Mouse (Mus musculus) gastrocnemius, postnatal 10 days (tissue): ENCODE results near the gene Foxj1. TPM values are rescaled to one million over a fixed set of nuclear protein-coding genes. Genes with fewer than 3 reads are reported as not detected.
"Not testable (repeated sequence)": the region's sequence is repeated elsewhere in the genome, so short reads cannot be mapped to it uniquely, and the experiment has no call there.

Source experiments
- DNase-seq: peaks from one replicate; pipeline ENCODE4 v3.0.0; 2021; ENCODE audit warnings: mixed read lengths
- long read RNA-seq, 2 experiments: library from polyadenylated mRNA; stranded (forward); transcript quantifications; one replicate each; pipeline ENCODE4 v2.0.0; 2021
- total RNA-seq, 2 experiments: library from RNA; stranded (reverse); gene quantifications; 2 replicates each; pipeline ENCODE4 v1.2.3; 2021

The Foxj1 gene
- under 1 TPM; 0.14 to 0.29 TPM for total RNA-seq
- long read RNA-seq, experiment 1 = 0 reads
- long read RNA-seq, experiment 2 = 0 reads

GRCm38 (mm10) chr11:116335244-116336036 lies at the start of gene Foxj1:
TSS of gene Foxj1 (minus strand) at chr11:116335399.
- DNase-seq = peak; percentile 95

GRCm38 (mm10) chr11:116384171-116384570 lies 49.0 kb upstream of the Foxj1 start:
- DNase-seq = no peak

GRCm38 (mm10) chr11:116383070-116383469 lies 47.9 kb upstream of the Foxj1 start:
- not testable (repeated sequence) for DNase-seq

- no peak for DNase-seq
Measured at GRCm38 (mm10) chr11:116380767-116381166, 45.6 kb upstream of the Foxj1 start.

- no peak for DNase-seq
Measured at GRCm38 (mm10) chr11:116379530-116379929, 44.3 kb upstream of the Foxj1 start.

- no peak for DNase-seq
Measured at GRCm38 (mm10) chr11:116376945-116377661, 41.9 kb upstream of the Foxj1 start.

- no peak for DNase-seq
Measured at GRCm38 (mm10) chr11:116371894-116372450, 36.8 kb upstream of the Foxj1 start.

- DNase-seq = no peak
Measured at GRCm38 (mm10) chr11:116369633-116370032, 34.4 kb upstream of the Foxj1 start.

GRCm38 (mm10) chr11:116369051-116369450 lies 33.9 kb upstream of the Foxj1 start:
- no peak for DNase-seq

- peak; percentile 84 for DNase-seq
Measured at GRCm38 (mm10) chr11:116368116-116368515, 32.9 kb upstream of the Foxj1 start.

- no peak for DNase-seq
Measured at GRCm38 (mm10) chr11:116366647-116367046, 31.4 kb upstream of the Foxj1 start.

GRCm38 (mm10) chr11:116366124-116366523 lies 30.9 kb upstream of the Foxj1 start:
- no peak for DNase-seq

- DNase-seq = no peak
Measured at GRCm38 (mm10) chr11:116365432-116365831, 30.2 kb upstream of the Foxj1 start.

- no peak for DNase-seq
Measured at GRCm38 (mm10) chr11:116362015-116362414, 26.8 kb upstream of the Foxj1 start.

- not testable (repeated sequence) for DNase-seq
Measured at GRCm38 (mm10) chr11:116360915-116361314, 25.7 kb upstream of the Foxj1 start.

GRCm38 (mm10) chr11:116359652-116360051 lies 24.5 kb upstream of the Foxj1 start:
- no peak for DNase-seq

GRCm38 (mm10) chr11:116358926-116359637 lies 23.9 kb upstream of the Foxj1 start:
- no peak for DNase-seq

GRCm38 (mm10) chr11:116354521-116354920 lies 19.3 kb upstream of the Foxj1 start:
- DNase-seq = no peak

GRCm38 (mm10) chr11:116353535-116353934 lies 18.3 kb upstream of the Foxj1 start:
- DNase-seq = no peak

- DNase-seq = no peak
Measured at GRCm38 (mm10) chr11:116351294-116351693, 16.1 kb upstream of the Foxj1 start.

- no peak for DNase-seq
Measured at GRCm38 (mm10) chr11:116347955-116348354, 12.8 kb upstream of the Foxj1 start.

- DNase-seq = no peak
Measured at GRCm38 (mm10) chr11:116347012-116347411, 11.8 kb upstream of the Foxj1 start.
